Mouse (Mus musculus) spleen, adult 2 months (tissue): ENCODE data around the gene Gm17490. TPM values are rescaled to one million over a fixed set of nuclear protein-coding genes. Genes with fewer than 3 reads are reported as not detected.
"Not testable (repeated sequence)": the region's sequence is repeated elsewhere in the genome, so short reads cannot be mapped to it uniquely, and the experiment has no call there.

Experiments used
- DNase-seq, 2 experiments: peaks; one replicate each; pipeline versions ENCODE4 v3.0.0 to v3.0.0-alpha.2; 2012 to 2021; ENCODE audit warnings: low spot score in 2 of 2, low read depth in 1 of 2
- H3K27ac ChIP-seq: fragments of 200-500 bp; 2 replicates; pipeline ENCODE4 v1.5.1; 2012; ENCODE audit warnings: low read length, inconsistent platforms; ENCODE audit not compliant: insufficient read depth
- H3K27me3 ChIP-seq: fragments of 200-500 bp; 2 replicates; pipeline ENCODE4 v1.6.1; 2012; ENCODE audit warnings: mild to moderate bottlenecking, moderate library complexity, low read length, inconsistent platforms; ENCODE audit not compliant: control insufficient read depth, insufficient read depth
- H3K36me3 ChIP-seq: fragments of 200-500 bp; 2 replicates; pipeline ENCODE4 v1.6.1; 2012; ENCODE audit warnings: mild to moderate bottlenecking, low read length, inconsistent platforms; ENCODE audit not compliant: control insufficient read depth, insufficient read depth
- H3K4me1 ChIP-seq: fragments of 200-500 bp; 2 replicates; pipeline ENCODE4 v1.6.1; 2011; ENCODE audit warnings: inconsistent platforms; ENCODE audit not compliant: control insufficient read depth, insufficient read depth, insufficient read length
- H3K4me3 ChIP-seq: fragments of 200-500 bp; 2 replicates; pipeline ENCODE4 v1.5.1; 2011; ENCODE audit warnings: mild to moderate bottlenecking, inconsistent platforms; ENCODE audit not compliant: insufficient read depth, insufficient read length; ENCODE audit errors: extremely low read depth
- CTCF ChIP-seq: fragments of 200-500 bp; IDR thresholded peaks from 2 replicates; pipeline ENCODE4 v1.5.1; 2011; ENCODE audit warnings: mild to moderate bottlenecking, inconsistent platforms; ENCODE audit not compliant: insufficient read depth, insufficient read length, insufficient replicate concordance; ENCODE audit errors: extremely low read depth
- POLR2A ChIP-seq: fragments of 200-500 bp; IDR thresholded peaks from 2 replicates; pipeline ENCODE4 v1.6.1; 2011; ENCODE audit warnings: low read depth, low read length, inconsistent platforms
- WGBS: fragments of 180-500 bp; shearing (Covaris S2); methylation state at CpG from one replicate; pipeline ENCODE4 v1.1.7; 2018; 5-methylcytosine and 5-hydroxymethylcytosine counted together
- polyA plus RNA-seq: library from polyadenylated mRNA; depleted of rRNA; stranded (reverse); fragments of >200 nt; gene quantifications from 2 replicates; pipeline ENCODE4 v1.2.3, GENCODE M21; 2012

Gm17490 gene
- polyA plus RNA-seq, 1 experiment: not detected

GRCm38 (mm10) chr2:11635471-11636137, 9.5 kb upstream of the Gm17490 start:
- 12% methylated on average over 5 of the region's 5 CpGs for whole genome bisulfite sequencing
- H3K4me1 ChIP-seq: peaks cover 22% of the 10 kb centered on the region
- no peaks in the 10 kb centered on the region for H3K36me3 ChIP-seq
- H3K27ac ChIP-seq: peak overlapping the region; percentile 81
- no peaks in the 10 kb centered on the region for H3K27me3 ChIP-seq
- DNase-seq: peak in 1 of 2 experiments; percentile 21
- no peak overlapping the region for H3K4me3 ChIP-seq
- no peak for TF ChIP-seq CTCF
- no peak for TF ChIP-seq POLR2A

DNA sequence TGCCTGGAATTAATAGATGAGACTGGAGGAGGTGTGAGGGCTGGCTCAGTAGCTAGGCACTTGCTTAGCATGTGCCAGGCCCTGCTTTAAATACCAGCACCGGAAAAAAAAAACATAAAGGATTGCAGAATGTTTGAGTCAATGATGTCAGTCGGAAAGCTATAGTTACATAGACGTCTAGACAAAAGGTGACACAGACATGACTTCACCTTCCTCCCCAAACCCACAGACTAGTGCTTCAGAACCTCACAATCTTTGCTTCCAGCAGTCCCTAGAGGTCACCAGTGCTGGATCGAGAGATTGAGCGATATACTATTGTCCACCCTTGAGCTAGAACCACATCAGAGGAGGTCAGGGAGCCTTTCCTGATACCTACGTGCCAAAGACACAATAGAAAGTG, 9.0 kb upstream of the Gm17490 start:
- H3K4me3 ChIP-seq: no peak overlapping the region
- H3K4me1 ChIP-seq: peaks cover 22% of the 10 kb centered on the region
- no peaks in the 10 kb centered on the region for H3K36me3 ChIP-seq
- no peak for DNase-seq
- peak overlapping the region; percentile 81 for H3K27ac ChIP-seq
- WGBS: 65% methylated on average over 6 of the region's 6 CpGs
- TF ChIP-seq CTCF (no peak), POLR2A (no peak)
- no peaks in the 10 kb centered on the region for H3K27me3 ChIP-seq

GRCm38 (mm10) chr2:11623726-11624125, 2.3 kb downstream of the Gm17490 start:
- DNase-seq: no peak
- WGBS: 92% methylated on average over 2 of the region's 2 CpGs
- Histone ChIP-seq H3K4me3 (no peak overlapping the region), H3K36me3 (no peaks in the 10 kb centered on the region), H3K4me1 (no peaks in the 10 kb centered on the region; the same call in 1 of the 2 replicates), H3K27me3 (no peaks in the 10 kb centered on the region), H3K27ac (no peak overlapping the region)
- TF ChIP-seq CTCF (no peak), POLR2A (no peak)

DNA sequence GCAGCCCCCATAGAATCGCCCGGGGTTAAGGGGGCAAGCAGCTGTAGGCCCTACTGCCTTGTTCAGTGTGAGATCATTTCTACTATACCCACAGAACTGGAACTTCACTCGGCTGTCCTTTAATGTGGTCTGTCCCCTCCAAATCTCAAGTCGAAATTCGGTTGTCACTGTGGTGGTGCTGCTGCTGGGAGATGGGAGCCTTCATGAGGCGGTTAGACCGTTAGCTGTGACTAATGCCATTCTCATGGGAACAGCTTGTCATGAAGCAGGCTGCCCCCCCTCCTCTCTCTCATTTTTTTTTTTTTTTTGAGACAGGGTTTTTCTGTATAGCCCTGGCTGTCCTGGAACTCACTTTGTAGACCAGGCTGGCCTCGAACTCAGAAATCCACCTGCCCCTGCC, 2.9 kb downstream of the Gm17490 start:
- H3K4me1 ChIP-seq: no peaks in the 10 kb centered on the region; the same call in 1 of the 2 replicates
- TF ChIP-seq CTCF: no peak
- TF ChIP-seq POLR2A: no peak
- WGBS: 38% methylated on average over 8 of the region's 8 CpGs

DNA sequence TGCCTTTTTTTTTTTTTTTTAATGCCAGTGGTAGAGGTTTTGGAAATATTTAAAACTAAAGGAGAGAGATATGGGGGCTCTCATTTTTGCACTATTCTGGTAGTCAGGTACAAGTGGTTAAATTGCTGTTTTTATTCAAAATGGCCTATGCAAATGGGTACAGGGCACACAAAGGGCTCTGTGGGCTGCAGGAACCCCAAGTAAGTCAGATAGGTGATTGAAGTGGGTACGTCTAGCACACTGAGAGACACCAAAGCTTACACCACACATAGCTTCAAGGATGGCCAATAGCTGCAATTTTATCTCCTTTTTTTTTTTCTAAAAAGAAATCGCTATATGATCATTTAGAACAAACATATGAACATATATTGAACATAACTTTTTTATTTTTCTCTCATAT, 6.5 kb downstream of the Gm17490 start:
- Histone ChIP-seq H3K4me1 (no peaks in the 10 kb centered on the region; the same call in 1 of the 2 replicates), H3K27ac (no peak overlapping the region), H3K4me3 (no peak overlapping the region), H3K27me3 (no peaks in the 10 kb centered on the region), H3K36me3 (no peaks in the 10 kb centered on the region)
- WGBS: 58% methylated on average over 2 of the region's 2 CpGs
- no peak for DNase-seq
- TF ChIP-seq CTCF: no peak

More for the DNA sequence above, 2.9 kb downstream of the Gm17490 start:
- no peak overlapping the region for H3K4me3 ChIP-seq
- H3K27ac ChIP-seq: no peak overlapping the region
- no peaks in the 10 kb centered on the region for H3K36me3 ChIP-seq
- DNase-seq: no peak
- H3K27me3 ChIP-seq: no peaks in the 10 kb centered on the region

DNA sequence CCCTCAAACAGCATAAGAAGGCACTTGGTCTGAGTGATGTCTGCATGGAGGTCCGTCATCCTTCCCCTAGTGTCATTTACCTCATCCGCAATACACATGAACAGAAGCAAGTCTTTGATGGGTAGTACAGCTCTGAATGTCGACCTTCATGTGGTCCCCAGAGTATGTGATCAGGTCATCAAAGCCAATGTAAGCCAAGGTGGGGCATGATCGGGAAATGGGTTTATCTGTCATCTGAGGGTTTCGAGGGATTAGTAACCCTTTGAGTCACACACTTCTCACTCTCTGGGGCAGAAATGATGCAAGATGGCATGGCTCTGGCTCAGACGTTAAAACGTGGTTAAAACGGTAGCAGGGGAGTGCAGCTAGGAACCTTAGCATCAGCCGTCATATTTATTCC, 9.2 kb downstream of the Gm17490 start:
- TF ChIP-seq CTCF: no peak
- TF ChIP-seq POLR2A: no peak
- H3K27ac ChIP-seq: no peak overlapping the region
- 82% methylated on average over 9 of the region's 9 CpGs for WGBS
- H3K27me3 ChIP-seq: no peaks in the 10 kb centered on the region
- DNase-seq: no peak
- H3K36me3 ChIP-seq: no peaks in the 10 kb centered on the region
- H3K4me3 ChIP-seq: no peak overlapping the region
- no peaks in the 10 kb centered on the region for H3K4me1 ChIP-seq

GRCm38 (mm10) chr2:11612939-11613338, 13.1 kb downstream of the Gm17490 start:
- not testable (repeated sequence) for H3K27me3 ChIP-seq, H3K36me3 ChIP-seq, H3K27ac ChIP-seq, H3K4me1 ChIP-seq, DNase-seq, H3K4me3 ChIP-seq
- WGBS: 96% methylated on average over 6 of the region's 6 CpGs

DNA sequence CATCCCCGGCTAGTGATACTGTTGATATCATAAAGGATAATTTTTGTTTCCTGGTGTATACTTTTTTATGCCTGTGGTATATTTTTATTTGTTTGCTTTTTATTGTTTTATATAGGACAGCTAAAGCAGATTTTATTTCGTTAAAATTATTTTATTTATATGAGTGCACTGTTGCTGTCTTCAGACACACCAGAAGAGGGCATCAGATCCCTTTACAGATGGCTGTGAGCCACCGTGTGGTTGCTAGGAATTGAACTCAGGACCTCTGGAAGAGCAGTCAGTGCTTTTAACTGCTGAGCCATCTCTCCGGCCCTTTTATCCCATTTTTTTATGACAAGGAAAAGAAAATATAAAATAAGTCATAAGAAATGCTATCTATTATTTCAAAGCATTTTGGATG, 19.3 kb downstream of the Gm17490 start:
- H3K4me1 ChIP-seq, H3K36me3 ChIP-seq, H3K4me3 ChIP-seq, H3K27ac ChIP-seq, H3K27me3 ChIP-seq, DNase-seq: not testable (repeated sequence)
- WGBS: 70% methylated on average over 4 of the region's 4 CpGs
